Mouse (Mus musculus): Measurements from ENCODE around the gene Mapk1.

DNA sequence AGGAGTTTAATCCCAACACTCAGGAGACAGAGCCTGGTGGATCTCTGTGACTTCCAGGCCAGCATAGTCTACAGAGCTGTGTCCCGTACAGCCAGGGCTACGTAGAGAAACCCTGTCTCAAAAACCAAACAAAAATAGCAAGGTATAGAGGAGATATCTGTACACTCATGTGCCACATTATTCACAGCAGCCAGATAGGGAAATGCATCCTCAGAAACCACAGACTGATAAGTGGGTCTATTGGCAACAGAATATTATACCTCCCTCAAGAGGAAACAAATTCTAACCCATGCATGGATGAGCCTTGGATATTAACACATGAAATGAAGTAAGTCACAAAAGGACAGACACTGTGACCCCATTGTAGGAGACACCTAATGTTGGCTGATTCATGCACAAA lies 84.4 kb downstream of the Mapk1 start:
- TF ChIP-seq POLR2A (IDR thresholded peaks at IDR 0.05; ENCODE audit: low read depth, low read length) (no peak), CTCF (IDR thresholded peaks at IDR 0.05; ENCODE audit: extremely low read depth, insufficient read length, insufficient replicate concordance, low read depth, low read length) (no peak)

All from small intestine, adult 2 months (tissue).